Mouse (Mus musculus) midbrain, embryonic 12.5 days (tissue): ENCODE measurements around the gene Wrap53. TPM values are rescaled to one million over a fixed set of nuclear protein-coding genes. Genes with fewer than 3 reads are reported as not detected.

ENCODE experiments used
- ATAC-seq: fragments of 200-750 bp; cut with Nextera tagmentation; 2 replicates; pipeline ENCODE4 v1.8.0; 2017; ENCODE audit warnings: low read depth, moderate TSS enrichment, moderate library complexity; ENCODE audit not compliant: low FRiP score
- H3K27ac ChIP-seq: fragments of 300-500 bp; sonication (generic); replicated peaks from 2 replicates; pipeline ENCODE4 v1.5.1; 2016; ENCODE audit warnings: mild to moderate bottlenecking
- H3K27me3 ChIP-seq: fragments of 300-500 bp; sonication (generic); 2 replicates; pipeline ENCODE4 v1.6.1; 2016; ENCODE audit warnings: mild to moderate bottlenecking
- H3K36me3 ChIP-seq: fragments of 300-500 bp; sonication (generic); 2 replicates; pipeline ENCODE4 v1.6.1; 2016
- H3K4me1 ChIP-seq: fragments of 300-500 bp; sonication (generic); 2 replicates; pipeline ENCODE4 v1.6.1; 2016
- H3K4me2 ChIP-seq: fragments of 300-500 bp; sonication (generic); replicated peaks from 2 replicates; pipeline ENCODE4 v1.6.1; 2016; ENCODE audit warnings: mild to moderate bottlenecking, moderate library complexity
- H3K4me3 ChIP-seq: fragments of 300-500 bp; sonication (generic); 2 replicates; pipeline ENCODE4 v1.5.1; 2016; ENCODE audit warnings: mild to moderate bottlenecking
- H3K9ac ChIP-seq: fragments of 300-500 bp; sonication (generic); replicated peaks from 2 replicates; pipeline ENCODE4 v1.6.1; 2016; ENCODE audit warnings: mild to moderate bottlenecking, moderate library complexity
- H3K9me3 ChIP-seq: fragments of 300-500 bp; sonication (generic); 2 replicates; pipeline ENCODE4 v1.6.1; 2016; ENCODE audit warnings: mild to moderate bottlenecking
- WGBS: fragments of 180-500 bp; shearing (Covaris S2); methylation state at CpG from one replicate; pipeline ENCODE4 v1.1.7; 2016; 5-methylcytosine and 5-hydroxymethylcytosine counted together
- polyA plus RNA-seq: library from polyadenylated mRNA; unstranded; fragments of >200 nt; fragmentation: Nextera tagmentation; extraction: Ambion mirVana; gene quantifications from 2 replicates; pipeline ENCODE4 v1.2.1, GENCODE M21; 2016

Wrap53 gene
- polyA plus RNA-seq, 1 experiment from 2014 or later, result 33.2 TPM

- peaks cover 25% of the 10 kb centered on the region; the same call in 1 of the 2 replicates for H3K36me3 ChIP-seq
- H3K4me2 ChIP-seq, result peak within 1 kb of the TSS; percentile 97
- peak within 1 kb of the TSS; percentile 79 for H3K4me3 ChIP-seq
- H3K9ac ChIP-seq, result peak within 1 kb of the TSS; percentile 95
- peak within 1 kb of the TSS; percentile 87 for H3K27ac ChIP-seq
- H3K27me3 ChIP-seq, result peaks cover 6% of the 10 kb centered on the region; the same call in 1 of the 2 replicates
- no peaks in the 10 kb centered on the region for H3K9me3 ChIP-seq
- 2% methylated on average over 46 of the region's 59 CpGs for WGBS
- peak; percentile 67 for ATAC-seq
- H3K4me1 ChIP-seq, result peaks cover 65% of the 10 kb centered on the region
Measured at GRCm38 (mm10) chr11:69559851-69560765, 19.9 kb downstream of the Wrap53 start, which contains the start of gene Efnb3. TSS of gene Efnb3 (minus strand) at chr11:69560205.

- no peak for ATAC-seq
- Histone ChIP-seq H3K4me3 (peak overlapping the region; percentile 79), H3K27ac (peak overlapping the region; percentile 87), H3K36me3 (peaks cover 24% of the 10 kb centered on the region; the same call in 1 of the 2 replicates), H3K4me2 (peak overlapping the region; percentile 97), H3K9ac (peak overlapping the region; percentile 95), H3K4me1 (peaks cover 74% of the 10 kb centered on the region), H3K9me3 (no peaks in the 10 kb centered on the region), H3K27me3 (peaks cover 6% of the 10 kb centered on the region; the same call in 1 of the 2 replicates)
- 5% methylated on average over 5 of the region's 5 CpGs for WGBS
Measured at GRCm38 (mm10) chr11:69559183-69559582, 20.9 kb downstream of the Wrap53 start.

GRCm38 (mm10) chr11:69558756-69559155 lies 21.3 kb downstream of the Wrap53 start:
- H3K27ac ChIP-seq, result no peak overlapping the region
- ATAC-seq, result no peak
- peak overlapping the region; percentile 97 for H3K4me2 ChIP-seq
- peaks cover 22% of the 10 kb centered on the region; the same call in 1 of the 2 replicates for H3K36me3 ChIP-seq
- peak overlapping the region; percentile 79 for H3K4me3 ChIP-seq
- H3K9ac ChIP-seq, result peak overlapping the region; percentile 95
- WGBS, result 25% methylated on average over 6 of the region's 6 CpGs
- H3K27me3 ChIP-seq, result peaks cover 6% of the 10 kb centered on the region; the same call in 1 of the 2 replicates
- H3K4me1 ChIP-seq, result peaks cover 77% of the 10 kb centered on the region
- no peaks in the 10 kb centered on the region for H3K9me3 ChIP-seq

- Histone ChIP-seq H3K27me3 (peaks cover 4% of the 10 kb centered on the region; the same call in 1 of the 2 replicates), H3K9me3 (no peaks in the 10 kb centered on the region), H3K27ac (0 out of 2 replicates have a peak overlapping the region, but pooled peaks have one; percentile 32), H3K4me3 (peak overlapping the region; percentile 79), H3K9ac (peak overlapping the region; percentile 41), H3K4me2 (peak overlapping the region; percentile 97), H3K4me1 (peaks cover 90% of the 10 kb centered on the region), H3K36me3 (peaks cover 15% of the 10 kb centered on the region; the same call in 1 of the 2 replicates)
- 10% methylated on average over 14 of the region's 14 CpGs for WGBS
- no peak for ATAC-seq
Measured at GRCm38 (mm10) chr11:69557381-69557958, 22.6 kb downstream of the Wrap53 start.

- no peak for ATAC-seq
- H3K27ac ChIP-seq, result peak overlapping the region; percentile 93
- 85% methylated on average over 5 of the region's 5 CpGs for WGBS
- H3K4me1 ChIP-seq, result peaks cover 76% of the 10 kb centered on the region
- H3K9ac ChIP-seq, result no peak overlapping the region
- peaks cover 13% of the 10 kb centered on the region; the same call in 1 of the 2 replicates for H3K36me3 ChIP-seq
- no peaks in the 10 kb centered on the region for H3K9me3 ChIP-seq
- H3K27me3 ChIP-seq, result no peaks in the 10 kb centered on the region
- no peak overlapping the region for H3K4me3 ChIP-seq
- H3K4me2 ChIP-seq, result no peak overlapping the region
Measured at GRCm38 (mm10) chr11:69554539-69555140, 25.4 kb downstream of the Wrap53 start.

- peaks cover 13% of the 10 kb centered on the region; the same call in 1 of the 2 replicates for H3K36me3 ChIP-seq
- peak overlapping the region; percentile 93 for H3K27ac ChIP-seq
- H3K27me3 ChIP-seq, result no peaks in the 10 kb centered on the region
- peaks cover 76% of the 10 kb centered on the region for H3K4me1 ChIP-seq
- peak; percentile 25 for ATAC-seq
- H3K9ac ChIP-seq, result 0 out of 2 replicates have a peak overlapping the region, but pooled peaks have one; percentile 2
- H3K4me3 ChIP-seq, result peak overlapping the region; percentile 18; the same call in 1 of the 2 replicates
- WGBS, result 6% methylated on average over 2 of the region's 2 CpGs
- no peaks in the 10 kb centered on the region for H3K9me3 ChIP-seq
- peak overlapping the region; percentile 46 for H3K4me2 ChIP-seq
Measured at GRCm38 (mm10) chr11:69553341-69553721, 26.7 kb downstream of the Wrap53 start.

- H3K27me3 ChIP-seq, result no peaks in the 10 kb centered on the region
- peak overlapping the region; percentile 46 for H3K4me2 ChIP-seq
- 11% methylated on average over 14 of the region's 14 CpGs for WGBS
- H3K4me3 ChIP-seq, result peak overlapping the region; percentile 18; the same call in 1 of the 2 replicates
- peaks cover 13% of the 10 kb centered on the region; the same call in 1 of the 2 replicates for H3K36me3 ChIP-seq
- peak overlapping the region; percentile 93 for H3K27ac ChIP-seq
- H3K9me3 ChIP-seq, result no peaks in the 10 kb centered on the region
- 0 out of 2 replicates have a peak overlapping the region, but pooled peaks have one; percentile 2 for H3K9ac ChIP-seq
- H3K4me1 ChIP-seq, result peaks cover 76% of the 10 kb centered on the region
- ATAC-seq, result peak; percentile 89
Measured at GRCm38 (mm10) chr11:69552622-69553340, 27.3 kb downstream of the Wrap53 start.

GRCm38 (mm10) chr11:69551310-69551709 lies 28.7 kb downstream of the Wrap53 start:
- 67% methylated on average over 4 of the region's 4 CpGs for WGBS
- no peak overlapping the region for H3K4me3 ChIP-seq
- H3K27ac ChIP-seq, result no peak overlapping the region
- no peak for ATAC-seq
- no peaks in the 10 kb centered on the region for H3K9me3 ChIP-seq
- H3K36me3 ChIP-seq, result peaks cover 11% of the 10 kb centered on the region; the same call in 1 of the 2 replicates
- no peak overlapping the region for H3K9ac ChIP-seq
- H3K4me2 ChIP-seq, result no peak overlapping the region
- peaks cover 76% of the 10 kb centered on the region for H3K4me1 ChIP-seq
- no peaks in the 10 kb centered on the region for H3K27me3 ChIP-seq

- Histone ChIP-seq H3K9me3 (no peaks in the 10 kb centered on the region), H3K27me3 (no peaks in the 10 kb centered on the region; the same call in 1 of the 2 replicates), H3K9ac (no peak within 1 kb of the TSS), H3K4me3 (no peak within 1 kb of the TSS), H3K27ac (peak within 1 kb of the TSS; percentile 12; the same call in 1 of the 2 replicates), H3K4me1 (peaks cover 74% of the 10 kb centered on the region), H3K36me3 (no peaks in the 10 kb centered on the region), H3K4me2 (no peak within 1 kb of the TSS; the same call in 1 of the 2 replicates)
- WGBS, result 48% methylated on average over 12 of the region's 12 CpGs
- ATAC-seq, result no peak
Measured at GRCm38 (mm10) chr11:69549060-69549656, 30.9 kb downstream of the Wrap53 start, which contains the start of gene Dnah2. TSS of gene Dnah2 (minus strand) at chr11:69549110.

- Histone ChIP-seq H3K27me3 (no peaks in the 10 kb centered on the region; the same call in 1 of the 2 replicates), H3K4me2 (peak overlapping the region; percentile 84), H3K9me3 (no peaks in the 10 kb centered on the region), H3K9ac (peak overlapping the region; percentile 57), H3K4me3 (peak overlapping the region; percentile 42), H3K36me3 (no peaks in the 10 kb centered on the region), H3K4me1 (peaks cover 69% of the 10 kb centered on the region), H3K27ac (peak overlapping the region; percentile 89)
- no peak for ATAC-seq
- WGBS, result 5% methylated on average over 15 of the region's 15 CpGs
Measured at GRCm38 (mm10) chr11:69547071-69547470, 33.0 kb downstream of the Wrap53 start.
